Mouse (Mus musculus): ENCODE measurements at regions not wholly inside any gene's neighbourhood (a gene's known extent, or its start where the extent isn't known, plus 50 kb on each side); places are given as distances from the start of the nearest gene placed in this dataset.

- TF ChIP-seq CTCF (IDR thresholded peaks at IDR 0.05; ENCODE audit: low read depth, low read length) (no peak), POLR2A (IDR thresholded peaks at IDR 0.05; ENCODE audit: borderline replicate concordance, low read depth, low read length) (no peak)
These were observed 276.1 kb downstream of the Rngtt start for GRCm38 (mm10) chr4:33586290-33586614.

Data from bone marrow macrophage, adult 2 months (primary cell).